In genomic region chr11:95056768-95057501, GRCm38 (mm10) we compare ENCODE assay signal across 13 mouse cellular contexts. TPM values are rescaled to one million over a fixed set of nuclear protein-coding genes. Genes with fewer than 3 reads are reported as not detected.
A peak's percentile ranks its signal among the peaks of the same experiment; 100 is the strongest.
DNase-seq lines count a peak whose midpoint lies in the region; ATAC-seq and TF ChIP-seq lines count a peak whose summit lies in the region.
"Had no signal": no experiment of that assay in that cellular context is flagged by ENCODE, and none has a peak within 500 bp of the region (broad histone marks: within the 10 kb centered on the region; RNA-seq: fewer than 3 reads in every experiment).

No protein-coding gene starts in this region.

- peak; percentile 49 for ATAC-seq in heart, embryonic 16.5 days (replicated peaks; ENCODE audit: extremely low read depth, insufficient read depth, low FRiP score)
- peak; percentile 52 for ATAC-seq in hindbrain, embryonic 16.5 days
- ATAC-seq in activated CD4-positive, CD25-positive, alpha-beta regulatory T cell, adult 4 months: no peak

- TF ChIP-seq EP300 in heart, adult 2 months (IDR thresholded peaks at IDR 0.05; ENCODE audit: insufficient read depth, low read depth, low read length): no peak

- H3K27me3 ChIP-seq in heart, embryonic 16.5 days (ENCODE audit: control insufficient read depth, insufficient read depth, low read length): no peaks in the 10 kb centered on the region
- no peaks in the 10 kb centered on the region for H3K27me3 ChIP-seq in heart, adult 2 months (ENCODE audit: control insufficient read depth, insufficient read depth, low read length)
- no peaks in the 10 kb centered on the region; the same call in 1 of the 2 replicates for H3K27me3 ChIP-seq in hindbrain, embryonic 16.5 days (replicated peaks; ENCODE audit: control insufficient read depth, insufficient read depth, low read length)
- H3K27me3 ChIP-seq: CH12.LX had no signal

- intact Hi-C loops in heart, adult 2 months (cut with DNase I): no loop called here

- H3K9ac ChIP-seq in heart, embryonic 16.5 days (ENCODE audit: low read length): no peak overlapping the region
- H3K9ac ChIP-seq in heart, adult 2 months (ENCODE audit: low read depth, low read length): no peak overlapping the region
- H3K9ac ChIP-seq in hindbrain, embryonic 16.5 days (ENCODE audit: low read depth, low read length): no peak overlapping the region

- no peaks in the 10 kb centered on the region for H3K9me3 ChIP-seq in heart, embryonic 16.5 days (replicated peaks; ENCODE audit: control insufficient read depth, low read length)
- H3K9me3 ChIP-seq in hindbrain, embryonic 16.5 days (ENCODE audit: control insufficient read depth, low read length): no peaks in the 10 kb centered on the region

- no peak for TF ChIP-seq POLR2A in heart, adult 2 months (IDR thresholded peaks at IDR 0.05; ENCODE audit: insufficient read depth, low read depth, low read length)
- no peak for TF ChIP-seq POLR2A in brain, embryonic 14.5 days (IDR thresholded peaks at IDR 0.05; ENCODE audit: borderline replicate concordance, extremely low read depth, insufficient read depth, insufficient read length, poor library complexity, severe bottlenecking)

- H3K4me1 ChIP-seq in heart, embryonic 16.5 days (ENCODE audit: control insufficient read depth, insufficient read depth, low read length): no peaks in the 10 kb centered on the region
- H3K4me1 ChIP-seq in heart, adult 2 months (ENCODE audit: control insufficient read depth, insufficient read depth, low read length): no peaks in the 10 kb centered on the region
- H3K4me1 ChIP-seq in hindbrain, embryonic 16.5 days (ENCODE audit: control insufficient read depth, insufficient read depth, low read depth, low read length): no peaks in the 10 kb centered on the region

- no peak for TF ChIP-seq CTCF in heart, adult 2 months (IDR thresholded peaks at IDR 0.05)
- no peak for TF ChIP-seq CTCF in brain, embryonic 14.5 days (IDR thresholded peaks at IDR 0.05; ENCODE audit: borderline replicate concordance, extremely low read depth, insufficient read depth, insufficient read length)

- H3K36me3 ChIP-seq in heart, embryonic 16.5 days (ENCODE audit: control insufficient read depth, insufficient read depth): peaks cover 17% of the 10 kb centered on the region; the same call in 1 of the 2 replicates
- no peaks in the 10 kb centered on the region for H3K36me3 ChIP-seq in heart, adult 2 months (ENCODE audit: control insufficient read depth, insufficient read depth, low read length)
- H3K36me3 ChIP-seq in hindbrain, embryonic 16.5 days (ENCODE audit: control insufficient read depth, insufficient read depth, low read length): peaks cover 12% of the 10 kb centered on the region

- no peak overlapping the region for H3K4me3 ChIP-seq in heart, embryonic 16.5 days (ENCODE audit: low read length)
- H3K4me3 ChIP-seq in heart, adult 2 months: no peak overlapping the region
- no peak overlapping the region; the same call in 1 of the 2 replicates for H3K4me3 ChIP-seq in hindbrain, embryonic 16.5 days (ENCODE audit: low read length)
- H3K4me3 ChIP-seq: erythroblast, embryonic 14.5 days had no signal

- H3K4me2 ChIP-seq in heart, embryonic 16.5 days (ENCODE audit: low read depth, low read length): no peak overlapping the region
- H3K4me2 ChIP-seq in hindbrain, embryonic 16.5 days (ENCODE audit: low read length): 0 out of 2 replicates have a peak overlapping the region, but pooled peaks have one; percentile 10

- WGBS in heart, embryonic 16.5 days: 38% methylated on average over 19 of the region's 19 CpGs
- WGBS in heart, adult 2 months: 59% methylated on average over 19 of the region's 19 CpGs
- WGBS in hindbrain, embryonic 16.5 days: 31% methylated on average over 15 of the region's 19 CpGs

- H3K27ac ChIP-seq in heart, embryonic 16.5 days (ENCODE audit: low read length): no peak overlapping the region
- H3K27ac ChIP-seq in heart, adult 2 months: no peak overlapping the region
- no peak overlapping the region for H3K27ac ChIP-seq in hindbrain, embryonic 16.5 days (ENCODE audit: low read depth, low read length)

- DNase-seq in heart, adult 2 months: no peak
- DNase-seq in brain, embryonic 14.5 days (ENCODE audit: low read depth): peak; percentile 53
- peak; percentile 66 for DNase-seq in retina, embryonic 14.5 days (ENCODE audit: low spot score)
- no peak for DNase-seq in ovary, adult 18-20 months (ENCODE audit: low spot score)
- DNase-seq in spleen, adult 12 weeks (ENCODE audit: low spot score): no peak
- DNase-seq: heart, postnatal 36 days; layer of hippocampus, postnatal 36 days; lung, postnatal 10 days had no signal

- H3K79me2 ChIP-seq in heart, adult 2 months (replicated peaks; ENCODE audit: control insufficient read depth, insufficient read depth, low read length): no peaks in the 10 kb centered on the region

RNA-seq across cellular contexts. Expression of gene Pdk2, which starts 15.8 kb away (rescaled TPM):
- 141 and 148 TPM in 2 replicates for polyA plus RNA-seq in heart, embryonic 16.5 days (2015; fragmentation: Nextera tagmentation; extraction: Ambion mirVana)
- total RNA-seq in heart, adult 2 months (2021): 100 to 1,000 TPM; 393 to 479 TPM
- polyA plus RNA-seq in heart, adult 2 months (2012; rRNA removed): 518 and 592 TPM in 2 replicates
- polyA plus RNA-seq in brain, embryonic 14.5 days (2012; rRNA removed): 17.9 and 26.1 TPM in 2 replicates
- 34.6 and 42.1 TPM in 2 replicates for polyA plus RNA-seq in hindbrain, embryonic 16.5 days (2015; fragmentation: Nextera tagmentation; extraction: Ambion mirVana)
- 1 to 10 TPM; 2.9 to 5.6 TPM for polyA plus RNA-seq in activated CD4-positive, CD25-positive, alpha-beta regulatory T cell, adult 4 months (2017; shearing (Covaris generic))
- total RNA-seq: CH12.LX had no signal

RNA-seq across cellular contexts. Expression of gene Itga3, which starts 19.7 kb away (rescaled TPM):
- 9.6 and 11.5 TPM in 2 replicates for polyA plus RNA-seq in heart, embryonic 16.5 days (2015; fragmentation: Nextera tagmentation; extraction: Ambion mirVana)
- 10 to 100 TPM; 10.4 to 10.6 TPM for total RNA-seq in heart, adult 2 months (2021)
- polyA plus RNA-seq in heart, adult 2 months (2012; rRNA removed): 11.4 and 13.8 TPM in 2 replicates
- 23.4 and 29.3 TPM in 2 replicates for polyA plus RNA-seq in brain, embryonic 14.5 days (2012; rRNA removed)
- polyA plus RNA-seq in hindbrain, embryonic 16.5 days (2015; fragmentation: Nextera tagmentation; extraction: Ambion mirVana): 16.7 and 19.3 TPM in 2 replicates
- under 1 TPM; 0.56 to 0.64 TPM for polyA plus RNA-seq in activated CD4-positive, CD25-positive, alpha-beta regulatory T cell, adult 4 months (2017; shearing (Covaris generic))

RNA-seq across cellular contexts. Expression of gene Samd14, which starts 47.3 kb away (rescaled TPM):
- polyA plus RNA-seq in heart, embryonic 16.5 days (2015; fragmentation: Nextera tagmentation; extraction: Ambion mirVana): 8.6 and 9.0 TPM in 2 replicates
- 1 to 10 TPM; 1.2 to 1.7 TPM for total RNA-seq in heart, adult 2 months (2021)
- 0.82 and 1.9 TPM in 2 replicates for polyA plus RNA-seq in heart, adult 2 months (2012; rRNA removed)
- 141 and 186 TPM in 2 replicates for polyA plus RNA-seq in brain, embryonic 14.5 days (2012; rRNA removed)
- 160 and 181 TPM in 2 replicates for polyA plus RNA-seq in hindbrain, embryonic 16.5 days (2015; fragmentation: Nextera tagmentation; extraction: Ambion mirVana)
- under 1 TPM in 1 of 2 experiments, not detected in 1; 0.32 TPM for polyA plus RNA-seq in activated CD4-positive, CD25-positive, alpha-beta regulatory T cell, adult 4 months (2017; shearing (Covaris generic))

Comparison
In these comparisons a context has a peak if more than half of its experiments do, and no peak if none do; other contexts are left out.
1. DNase-seq: peak in brain, embryonic 14.5 days (single experiment) and retina, embryonic 14.5 days (single experiment); none in heart, adult 2 months (0 of 2), ovary, adult 18-20 months (single experiment) and spleen, adult 12 weeks (single experiment).
2. RNA of gene Samd14, which starts 47.3 kb away (polyA plus RNA-seq): 141 to 186 TPM in brain, embryonic 14.5 days and 160 to 181 TPM in hindbrain, embryonic 16.5 days; 8.6 to 9.0 TPM in heart, embryonic 16.5 days, 0.82 to 1.9 TPM in heart, adult 2 months and 0.32 TPM in activated CD4-positive, CD25-positive, alpha-beta regulatory T cell, adult 4 months; every median in the first group is over 10 times any median in the second.